Mouse (Mus musculus): Measurements from ENCODE around the gene Rpap1.

Gene Rpap1

GRCm38 (mm10) chr2:119787206-119787883 lies at the start of gene Rpap1:
Gene Rpap1 (minus strand): TSS chr2:119787537.
- peak; percentile 65 for DNase-seq (ENCODE audit: low spot score)

GRCm38 (mm10) chr2:119834231-119834630 lies 46.9 kb upstream of the Rpap1 start:
- DNase-seq (ENCODE audit: low spot score): no peak

GRCm38 (mm10) chr2:119830579-119830978 lies 43.2 kb upstream of the Rpap1 start:
- DNase-seq (ENCODE audit: low spot score): no peak

- DNase-seq (ENCODE audit: low spot score): no peak
Measured at GRCm38 (mm10) chr2:119821136-119821535, 33.8 kb upstream of the Rpap1 start.

- no peak for DNase-seq (ENCODE audit: low spot score)
Measured at GRCm38 (mm10) chr2:119818668-119819272, 31.4 kb upstream of the Rpap1 start.

GRCm38 (mm10) chr2:119817047-119817446 lies 29.7 kb upstream of the Rpap1 start:
- DNase-seq (ENCODE audit: low spot score): no peak

- DNase-seq (ENCODE audit: low spot score): no peak
Measured at GRCm38 (mm10) chr2:119816611-119817010, 29.3 kb upstream of the Rpap1 start.

- no peak for DNase-seq (ENCODE audit: low spot score)
Measured at GRCm38 (mm10) chr2:119814376-119814933, 27.1 kb upstream of the Rpap1 start.

- DNase-seq (ENCODE audit: low spot score): no peak
Measured at GRCm38 (mm10) chr2:119811490-119812146, 24.3 kb upstream of the Rpap1 start.

GRCm38 (mm10) chr2:119810890-119811289 lies 23.6 kb upstream of the Rpap1 start:
- DNase-seq (ENCODE audit: low spot score): no peak

- no peak for DNase-seq (ENCODE audit: low spot score)
Measured at GRCm38 (mm10) chr2:119808881-119809280, 21.5 kb upstream of the Rpap1 start.

- no peak for DNase-seq (ENCODE audit: low spot score)
Measured at GRCm38 (mm10) chr2:119808438-119808837, 21.1 kb upstream of the Rpap1 start.

- no peak for DNase-seq (ENCODE audit: low spot score)
Measured at GRCm38 (mm10) chr2:119805536-119805935, 18.2 kb upstream of the Rpap1 start.

GRCm38 (mm10) chr2:119804776-119805175 lies 17.4 kb upstream of the Rpap1 start:
- DNase-seq (ENCODE audit: low spot score): no peak

GRCm38 (mm10) chr2:119804275-119804628 lies 16.9 kb upstream of the Rpap1 start:
- DNase-seq (ENCODE audit: low spot score): no peak

GRCm38 (mm10) chr2:119803618-119804274 lies 16.4 kb upstream of the Rpap1 start:
- no peak for DNase-seq (ENCODE audit: low spot score)

- DNase-seq (ENCODE audit: low spot score): no peak
Measured at GRCm38 (mm10) chr2:119802767-119803617, 15.7 kb upstream of the Rpap1 start.

GRCm38 (mm10) chr2:119800876-119801846 lies 13.8 kb upstream of the Rpap1 start:
- no peak for DNase-seq (ENCODE audit: low spot score)

GRCm38 (mm10) chr2:119799961-119800550 lies 12.7 kb upstream of the Rpap1 start:
- no peak for DNase-seq (ENCODE audit: low spot score)
